Comparison of ENCODE assay signal across 14 mouse cellular contexts in genomic region chr10:39440506-39440905, GRCm38 (mm10).
DNase-seq lines count a peak whose midpoint lies in the region; ATAC-seq and TF ChIP-seq lines count a peak whose summit lies in the region.
"Had no signal": no experiment of that assay in that cellular context is flagged by ENCODE, and none has a peak within 500 bp of the region (broad histone marks: within the 10 kb centered on the region; RNA-seq: fewer than 3 reads in every experiment).

No protein-coding gene starts in this region.

- H3K27me3 ChIP-seq in forebrain, embryonic 15.5 days: no peaks in the 10 kb centered on the region
- H3K27me3 ChIP-seq in forebrain, embryonic 11.5 days (ENCODE audit: control insufficient read depth, insufficient read depth, low read length): no peaks in the 10 kb centered on the region
- H3K27me3 ChIP-seq in embryonic facial prominence, embryonic 10.5 days (replicated peaks; ENCODE audit: low read depth, poor library complexity, severe bottlenecking): no peaks in the 10 kb centered on the region
- H3K27me3 ChIP-seq: limb, embryonic 15.5 days had no signal

- no peak overlapping the region for H3K4me2 ChIP-seq in forebrain, embryonic 15.5 days (replicated peaks)
- no peak overlapping the region for H3K4me2 ChIP-seq in forebrain, embryonic 11.5 days (ENCODE audit: low read depth, low read length, severe bottlenecking)
- H3K4me2 ChIP-seq: limb, embryonic 15.5 days had no signal

- H3K9ac ChIP-seq in forebrain, embryonic 15.5 days (replicated peaks): no peak overlapping the region
- H3K9ac ChIP-seq in forebrain, embryonic 11.5 days (ENCODE audit: low read length): no peak overlapping the region
- H3K9ac ChIP-seq: limb, embryonic 15.5 days had no signal

- 75% methylated on average over 9 of the region's 9 CpGs for WGBS in forebrain, embryonic 15.5 days
- WGBS in forebrain, embryonic 11.5 days: 76% methylated on average over 9 of the region's 9 CpGs
- WGBS in embryonic facial prominence, embryonic 10.5 days: 78% methylated on average over 9 of the region's 9 CpGs

- no peaks in the 10 kb centered on the region for H3K9me3 ChIP-seq in forebrain, embryonic 15.5 days
- no peaks in the 10 kb centered on the region for H3K9me3 ChIP-seq in forebrain, embryonic 11.5 days (ENCODE audit: control insufficient read depth, low read length)
- no peaks in the 10 kb centered on the region for H3K9me3 ChIP-seq in embryonic facial prominence, embryonic 10.5 days
- H3K9me3 ChIP-seq: limb, embryonic 15.5 days had no signal

- no peaks in the 10 kb centered on the region for H3K36me3 ChIP-seq in forebrain, embryonic 15.5 days
- H3K36me3 ChIP-seq in forebrain, embryonic 11.5 days (ENCODE audit: control insufficient read depth, insufficient read depth, low read length): no peaks in the 10 kb centered on the region
- no peaks in the 10 kb centered on the region for H3K36me3 ChIP-seq in embryonic facial prominence, embryonic 10.5 days (replicated peaks)
- H3K36me3 ChIP-seq: limb, embryonic 15.5 days had no signal

- H3K27ac ChIP-seq in forebrain, embryonic 15.5 days (replicated peaks): 0 out of 2 replicates have a peak overlapping the region, but pooled peaks have one; percentile 9
- no peak overlapping the region for H3K27ac ChIP-seq in forebrain, embryonic 11.5 days (ENCODE audit: low read depth, low read length)
- H3K27ac ChIP-seq in layer of hippocampus, adult 2 months: peak overlapping the region; percentile 63
- H3K27ac ChIP-seq in embryonic facial prominence, embryonic 10.5 days (replicated peaks): 0 out of 2 replicates have a peak overlapping the region, but pooled peaks have one; percentile 8
- H3K27ac ChIP-seq: limb, embryonic 15.5 days had no signal

- DNase-seq in forebrain, embryonic 11.5 days (ENCODE audit: low spot score): no peak
- no peak for DNase-seq in layer of hippocampus, adult 2 months (ENCODE audit: low spot score in 2 of 2)
- no peak for DNase-seq in layer of hippocampus, adult 9-10 months (ENCODE audit: low spot score)
- peak; percentile 55 to 56 for DNase-seq in cerebellum, adult 18-20 months
- no peak for DNase-seq in embryonic facial prominence, embryonic 10.5 days (ENCODE audit: low spot score)
- DNase-seq in urinary bladder, postnatal 36 days (ENCODE audit: low spot score in 2 of 2): no peak
- DNase-seq in lung, postnatal 36 days: no peak
- DNase-seq: adrenal gland, postnatal 10 days; gastrocnemius, postnatal 10 days; kidney, adult 8-10 months; kidney, postnatal 36 days; thymus, postnatal 36 days had no signal

- no peak for TF ChIP-seq CTCF in layer of hippocampus, adult 2 months (conservative IDR thresholded peaks at IDR 0.05)

- H3K4me3 ChIP-seq in forebrain, embryonic 15.5 days: no peak overlapping the region
- H3K4me3 ChIP-seq in forebrain, embryonic 11.5 days (ENCODE audit: low read depth, low read length): no peak overlapping the region
- no peak overlapping the region for H3K4me3 ChIP-seq in layer of hippocampus, adult 2 months
- no peak overlapping the region for H3K4me3 ChIP-seq in embryonic facial prominence, embryonic 10.5 days
- H3K4me3 ChIP-seq: limb, embryonic 15.5 days had no signal

- no peak for ATAC-seq in forebrain, embryonic 15.5 days (replicated peaks)
- no peak for ATAC-seq in forebrain, embryonic 11.5 days (replicated peaks; ENCODE audit: low FRiP score)

- H3K4me1 ChIP-seq in forebrain, embryonic 15.5 days: peaks cover 30% of the 10 kb centered on the region
- no peaks in the 10 kb centered on the region; the same call in 1 of the 2 replicates for H3K4me1 ChIP-seq in forebrain, embryonic 11.5 days (replicated peaks; ENCODE audit: control insufficient read depth, insufficient read depth, low read length)
- peaks cover 14% of the 10 kb centered on the region; the same call in 1 of the 2 replicates for H3K4me1 ChIP-seq in embryonic facial prominence, embryonic 10.5 days

Comparison
In these comparisons a context has a peak if more than half of its experiments do, and no peak if none do; other contexts are left out.
1. DNase-seq: peak in cerebellum, adult 18-20 months (2 of 2); none in forebrain, embryonic 11.5 days (single experiment), layer of hippocampus, adult 2 months (0 of 2), layer of hippocampus, adult 9-10 months (single experiment), embryonic facial prominence, embryonic 10.5 days (single experiment), urinary bladder, postnatal 36 days (0 of 2) and lung, postnatal 36 days (single experiment).